Mouse (Mus musculus) gastrocnemius, adult 2 months (tissue): ENCODE data around the gene Txn1. TPM values are rescaled to one million over a fixed set of nuclear protein-coding genes. Genes with fewer than 3 reads are reported as not detected.

Source experiments
- DNase-seq: peaks from one replicate; pipeline ENCODE4 v3.0.0; 2022
- H3K27ac ChIP-seq: fragments of 200-600 bp; 2 replicates; pipeline ENCODE4 v1.8.1; 2022; ENCODE audit warnings: mild to moderate bottlenecking
- H3K4me3 ChIP-seq: fragments of 200-600 bp; 2 replicates; pipeline ENCODE4 v1.8.1; 2022; ENCODE audit warnings: mild to moderate bottlenecking, moderate library complexity
- CTCF ChIP-seq: fragments of 200-600 bp; IDR thresholded peaks from 2 replicates; pipeline ENCODE4 v1.8.1; 2022; ENCODE audit warnings: antibody characterized with exemption, mild to moderate bottlenecking, moderate library complexity
- intact Hi-C: fragments of 180-260 bp; cut with DNase I; formaldehyde crosslinking; loops from one replicate; pipeline ENCODE4 v1.15.1; 2025
- total RNA-seq, 2 experiments: library from RNA; stranded (reverse); gene quantifications; 2 replicates each; pipeline ENCODE4 v1.2.3; 2021

The Txn1 gene
- total RNA-seq, 2 experiments from 2014 or later, result 74.7 to 77.6 TPM

GRCm38 (mm10) chr4:57914193-57915190, 41.7 kb downstream of the Txn1 start:
- DNase-seq, result no peak
- Histone ChIP-seq H3K27ac (no peak overlapping the region), H3K4me3 (peak overlapping the region; percentile 52)
- intact Hi-C loops, result no loop called here
- no peak for TF ChIP-seq CTCF

- no peak overlapping the region for H3K27ac ChIP-seq
- H3K4me3 ChIP-seq, result no peak overlapping the region
- DNase-seq, result no peak
- TF ChIP-seq CTCF, result no peak
- intact Hi-C loops, result no loop called here
Measured at GRCm38 (mm10) chr4:57913021-57913420, 43.2 kb downstream of the Txn1 start.

- intact Hi-C loops, result loop anchor here (10.0 kb wide), 1 partner anchor 346 kb away; no protein-coding TSS in a partner anchor
- no peak for DNase-seq
- Histone ChIP-seq H3K27ac (no peak overlapping the region), H3K4me3 (no peak overlapping the region)
- no peak for TF ChIP-seq CTCF
Measured at GRCm38 (mm10) chr4:57908860-57909259, 47.4 kb downstream of the Txn1 start.

- Histone ChIP-seq H3K4me3 (no peak overlapping the region), H3K27ac (no peak overlapping the region)
- no peak for DNase-seq
- intact Hi-C loops, result loop anchor here (10.0 kb wide), 1 partner anchor 348 kb away; no protein-coding TSS in a partner anchor
- TF ChIP-seq CTCF, result no peak
Measured at GRCm38 (mm10) chr4:57906708-57907107, 49.5 kb downstream of the Txn1 start.

GRCm38 (mm10) chr4:57904638-57905037, 51.6 kb downstream of the Txn1 start:
- intact Hi-C loops, result loop anchor here (1.0 to 10.0 kb wide), 2 partner anchors 233 to 350 kb away; no protein-coding TSS in a partner anchor
- no peak overlapping the region for H3K4me3 ChIP-seq
- no peak for TF ChIP-seq CTCF
- no peak overlapping the region for H3K27ac ChIP-seq
- no peak for DNase-seq

GRCm38 (mm10) chr4:57904211-57904610, 52.0 kb downstream of the Txn1 start:
- intact Hi-C loops, result loop anchor here (1.0 to 10.0 kb wide), 2 partner anchors 233 to 351 kb away; no protein-coding TSS in a partner anchor
- DNase-seq, result peak; percentile 64
- Histone ChIP-seq H3K4me3 (no peak overlapping the region), H3K27ac (no peak overlapping the region)
- TF ChIP-seq CTCF, result peak; percentile 92

- no peak overlapping the region for H3K27ac ChIP-seq
- intact Hi-C loops, result loop anchor here (10.0 kb wide), 1 partner anchor 352 kb away; no protein-coding TSS in a partner anchor
- no peak for DNase-seq
- no peak overlapping the region for H3K4me3 ChIP-seq
- no peak for TF ChIP-seq CTCF
Measured at GRCm38 (mm10) chr4:57902619-57903018, 53.6 kb downstream of the Txn1 start.

GRCm38 (mm10) chr4:57901210-57901609, 55.0 kb downstream of the Txn1 start:
- DNase-seq, result peak; percentile 57
- no peak overlapping the region for H3K27ac ChIP-seq
- no peak overlapping the region for H3K4me3 ChIP-seq
- intact Hi-C loops, result loop anchor here (1.0 to 10.0 kb wide), 2 partner anchors 178 to 354 kb away; no protein-coding TSS in a partner anchor
- TF ChIP-seq CTCF, result peak; percentile 84

- no peak for DNase-seq
- H3K27ac ChIP-seq, result no peak overlapping the region
- TF ChIP-seq CTCF, result no peak
- H3K4me3 ChIP-seq, result no peak overlapping the region
- intact Hi-C loops, result no loop called here
Measured at GRCm38 (mm10) chr4:57896631-57897030, 59.6 kb downstream of the Txn1 start.

- no peak for DNase-seq
- intact Hi-C loops, result no loop called here
- Histone ChIP-seq H3K27ac (peak overlapping the region; percentile 9; the same call in 1 of the 2 replicates), H3K4me3 (no peak overlapping the region)
- TF ChIP-seq CTCF, result no peak
Measured at GRCm38 (mm10) chr4:57895902-57896301, 60.3 kb downstream of the Txn1 start.

GRCm38 (mm10) chr4:57895140-57895539, 61.1 kb downstream of the Txn1 start:
- no peak for TF ChIP-seq CTCF
- H3K27ac ChIP-seq, result peak overlapping the region; percentile 9; the same call in 1 of the 2 replicates
- intact Hi-C loops, result no loop called here
- H3K4me3 ChIP-seq, result no peak overlapping the region
- no peak for DNase-seq

Other genes starting within 250 kb of the Txn1 start
- gene Akap2, start 238.8 kb downstream of the Txn1 start, total RNA-seq, result 10 to 100 TPM; 28.3 to 42.6 TPM
- under 1 TPM in 1 of 2 experiments, not detected in 1; 0.28 TPM for gene D630039A03Rik, start 40.1 kb downstream of the Txn1 start, total RNA-seq
- gene Txndc8, start 52.7 kb upstream of the Txn1 start, total RNA-seq, result not detected